Mouse (Mus musculus) thymus, postnatal 36 days (tissue): Measurements from ENCODE around the gene Stra6l.

Experiments
- DNase-seq, 2 experiments: peaks; one replicate each; pipeline ENCODE4 v3.0.0; 2022; ENCODE audit warnings: mixed read lengths in 2 of 2

Gene Stra6l

DNA sequence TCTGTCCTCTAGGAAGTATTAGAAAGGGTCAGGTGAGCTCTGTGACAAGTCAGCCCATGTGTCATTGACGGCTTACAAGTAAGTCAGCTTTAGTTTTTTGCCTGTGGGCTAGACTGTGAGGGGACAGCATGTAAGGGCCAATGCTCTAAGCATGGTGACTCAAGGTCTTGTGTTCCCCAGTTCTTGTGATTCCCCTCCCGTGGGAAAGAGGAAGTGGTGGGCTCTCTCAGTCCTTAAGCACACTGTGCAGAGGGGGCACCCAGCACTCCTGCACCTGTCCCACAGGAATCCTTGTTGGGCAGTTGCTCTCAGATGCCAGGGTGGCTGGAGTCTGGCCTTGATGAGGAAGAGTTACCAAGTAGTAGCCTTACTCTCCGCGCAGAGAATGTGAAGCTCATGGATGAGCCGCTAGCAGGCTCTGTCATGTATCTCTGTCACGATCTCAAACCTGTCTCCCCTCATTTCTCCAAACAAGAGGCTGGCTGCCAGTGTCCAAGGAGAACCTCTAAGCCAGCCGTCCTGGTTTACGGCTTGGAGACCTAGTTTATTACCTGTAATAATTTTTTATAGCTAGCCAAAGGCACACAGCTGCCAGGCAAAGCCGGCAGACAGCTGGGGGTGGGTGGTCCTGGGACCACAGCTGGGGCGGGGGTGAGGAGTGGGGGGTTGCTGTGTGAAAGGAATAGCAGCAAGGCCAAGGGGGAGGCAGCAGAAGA, at the start of gene Stra6l:
Gene Stra6l (plus strand): TSS at position 556 of the 716 bp plus-strand sequence.
- DNase-seq = no peak

DNA sequence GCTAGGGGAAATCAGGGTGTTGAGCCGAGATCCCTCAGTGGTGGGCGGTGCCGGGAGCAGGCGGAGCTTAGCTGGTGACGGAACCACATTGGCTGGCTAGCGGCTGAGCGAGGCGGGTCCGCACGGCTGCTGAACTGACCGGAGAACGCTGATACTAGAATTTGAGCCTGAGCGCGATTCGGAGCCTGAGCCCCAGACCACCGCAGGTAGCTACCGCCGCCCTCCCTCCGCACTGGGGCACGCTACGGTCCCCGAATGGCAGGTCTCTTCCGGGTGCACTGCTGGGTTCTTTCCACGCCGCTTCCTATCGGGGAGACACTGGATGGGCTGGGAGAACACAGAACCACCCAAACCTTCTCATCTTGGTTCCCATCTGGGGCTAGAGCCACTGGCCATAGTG, 49.5 kb upstream of the Stra6l start, which contains the start of gene Aldh1b1:
Gene Aldh1b1 (plus strand): TSS at position 59 of the 400 bp plus-strand sequence.
- peak; percentile 66 to 67 for DNase-seq

DNA sequence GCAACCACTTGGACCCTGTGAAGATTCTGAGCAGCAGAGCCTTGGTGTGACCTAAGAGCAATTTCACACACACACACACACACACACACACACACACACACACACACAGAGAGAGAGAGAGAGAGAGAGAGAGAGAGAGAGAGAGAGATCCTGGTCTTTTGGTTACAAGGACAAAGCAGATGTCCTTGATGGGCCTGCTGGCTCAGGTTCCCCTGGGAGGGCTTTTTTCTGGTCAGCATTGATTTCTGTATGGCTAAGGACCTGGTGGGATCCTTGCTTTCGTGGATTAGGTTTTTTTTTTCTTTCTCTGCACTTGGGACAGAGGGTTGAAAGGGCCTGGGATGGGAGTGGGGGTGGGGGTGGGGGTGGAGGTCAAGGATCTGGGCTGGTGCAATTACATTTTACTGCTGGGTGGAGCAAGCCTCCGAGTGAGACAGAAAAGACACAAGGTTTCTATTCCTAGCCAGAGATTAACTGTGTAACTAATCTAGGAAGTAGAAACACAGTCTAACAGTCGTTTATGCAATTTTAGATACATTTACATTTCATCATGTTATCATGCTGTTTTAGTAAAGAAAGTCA, 48.4 kb upstream of the Stra6l start:
- DNase-seq = no peak

GRCm38 (mm10) chr4:45802900-45803299, 45.6 kb upstream of the Stra6l start:
- no peak for DNase-seq

DNA sequence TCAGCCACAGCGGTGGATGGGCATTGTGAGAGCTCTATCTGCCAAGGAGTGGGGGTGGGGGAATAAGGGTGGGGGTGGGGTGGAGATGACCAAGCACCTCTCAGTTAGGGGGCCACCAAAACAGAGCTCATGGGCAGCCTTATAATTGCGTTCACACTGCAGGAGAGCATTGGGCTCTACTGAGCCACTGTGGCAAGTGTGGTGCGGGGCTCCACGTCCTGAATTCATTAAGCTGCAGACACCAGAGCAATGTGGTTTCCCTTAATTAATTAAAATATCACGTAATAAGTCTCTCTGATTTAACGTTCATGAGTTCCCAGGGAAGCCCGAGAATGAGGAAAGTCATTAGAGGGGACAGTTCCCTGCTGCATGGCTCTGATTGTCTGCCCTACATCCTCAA, 40.4 kb upstream of the Stra6l start:
- no peak for DNase-seq

DNA sequence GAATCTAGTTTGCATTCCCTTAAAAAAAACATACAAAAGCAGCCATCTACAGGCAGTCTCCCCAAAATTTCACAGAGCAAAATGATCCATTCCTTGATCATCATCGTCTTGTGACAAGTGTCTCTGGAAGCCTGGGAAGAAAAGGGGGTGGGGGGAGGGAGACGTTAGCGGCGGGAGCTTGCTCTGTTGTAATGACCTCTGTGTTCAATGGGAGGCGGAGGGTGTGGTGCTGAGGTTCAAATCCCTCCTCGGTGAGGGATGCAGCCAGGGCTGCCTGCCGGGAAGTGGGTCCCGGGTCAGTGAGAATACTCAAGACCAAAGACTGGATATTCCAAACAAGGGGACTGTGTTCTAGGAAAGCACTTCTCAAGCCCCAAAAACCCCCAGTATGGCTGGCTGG, 37.2 kb upstream of the Stra6l start:
- no peak for DNase-seq

DNA sequence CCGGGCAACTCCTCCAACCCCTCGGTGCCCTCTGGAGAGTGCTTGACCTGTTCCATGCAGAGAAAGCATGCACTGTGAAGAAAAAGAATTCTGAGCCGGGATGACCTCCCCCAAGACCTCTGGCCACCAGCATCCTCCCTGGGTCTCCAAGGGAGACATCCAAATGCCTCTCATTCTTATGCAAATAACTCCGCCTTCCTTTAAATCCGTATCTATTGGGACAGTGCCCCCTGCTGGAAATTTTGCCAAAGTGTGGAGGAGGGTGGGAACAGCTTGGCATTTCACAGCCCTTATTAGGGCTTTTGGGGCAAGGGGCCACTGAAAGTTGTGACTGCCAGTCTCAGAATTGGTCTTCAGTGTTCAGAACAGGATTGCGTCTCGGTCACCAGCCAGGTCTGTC, 32.9 kb upstream of the Stra6l start:
- peak; percentile 26 to 29 for DNase-seq

- DNase-seq = no peak
These were observed 29.7 kb upstream of the Stra6l start for GRCm38 (mm10) chr4:45818814-45819207.

DNA sequence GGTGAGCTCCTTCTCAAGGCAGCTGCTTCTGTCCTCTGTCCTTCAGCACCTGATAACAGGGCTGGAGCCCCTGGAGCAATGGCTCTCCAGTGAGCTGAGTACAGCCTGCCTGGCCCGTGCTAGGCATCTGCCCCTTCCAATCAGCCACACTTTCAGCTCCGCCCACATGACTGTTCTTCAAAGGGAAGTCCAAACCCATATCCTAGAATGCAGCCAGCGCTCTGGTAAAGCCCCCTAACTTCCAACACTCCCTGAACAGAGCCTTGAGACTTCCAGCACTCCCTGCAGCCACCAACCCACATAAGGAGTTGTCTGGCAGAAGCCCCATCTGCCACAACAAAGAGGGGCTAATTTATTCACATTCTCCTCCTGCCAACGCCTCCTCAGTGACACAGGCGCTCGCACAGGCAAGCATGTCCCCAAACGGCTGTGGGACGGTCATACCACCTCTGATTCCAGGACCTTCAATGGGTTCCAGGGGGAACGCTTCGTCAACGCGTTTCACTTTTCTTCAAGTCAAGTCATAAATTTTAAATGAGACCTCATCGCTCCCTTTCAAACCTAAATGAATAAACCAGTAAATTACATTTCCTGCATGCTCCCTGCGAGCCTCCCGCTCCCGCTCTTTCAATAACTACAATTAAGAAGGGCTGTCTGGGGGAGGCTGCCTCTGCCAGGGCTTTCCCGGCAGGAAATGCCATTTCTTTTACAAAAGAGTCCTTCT, 29.1 kb upstream of the Stra6l start:
- no peak for DNase-seq

GRCm38 (mm10) chr4:45820074-45820830, 28.2 kb upstream of the Stra6l start:
- peak; percentile 45 to 52 for DNase-seq

GRCm38 (mm10) chr4:45821995-45822394, 26.5 kb upstream of the Stra6l start:
- DNase-seq = no peak

DNA sequence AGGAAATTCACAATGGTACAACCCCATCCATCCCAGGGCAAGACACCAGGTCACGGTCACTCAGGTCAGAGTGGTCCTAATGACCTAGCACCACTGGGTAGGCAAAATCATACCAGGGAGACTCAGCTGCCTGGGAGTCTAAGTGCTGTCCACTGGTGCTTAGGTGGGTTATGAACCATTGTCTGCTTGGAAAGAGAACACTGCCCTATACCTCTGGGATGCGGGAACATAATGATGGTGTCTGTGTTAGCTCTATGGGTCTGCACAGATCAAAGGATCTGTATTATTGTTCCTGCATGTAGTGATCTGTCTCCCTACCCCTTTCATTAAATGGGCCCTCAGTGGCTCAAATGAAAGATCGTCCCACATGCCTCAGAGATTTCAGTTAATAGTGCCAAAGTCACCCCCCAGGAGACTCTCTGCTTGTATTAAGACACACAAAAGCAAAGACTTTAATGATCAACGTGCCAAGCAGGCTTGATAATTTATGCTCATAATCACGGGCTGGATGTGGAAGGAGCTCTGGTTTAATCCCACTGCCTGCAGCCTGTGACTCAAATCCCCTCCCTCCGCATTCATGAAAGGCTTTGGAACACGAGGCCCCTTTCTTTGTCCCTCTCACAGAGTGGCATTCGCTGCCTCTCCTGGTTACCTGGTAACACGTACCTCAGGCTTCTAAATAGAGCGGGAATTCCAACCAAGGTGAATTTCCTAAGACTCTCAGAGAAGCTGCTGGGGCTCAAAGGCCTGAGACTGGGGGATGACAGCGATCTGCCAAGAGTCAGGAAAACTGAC, 25.5 kb upstream of the Stra6l start:
- no peak for DNase-seq

- DNase-seq = no peak
These were observed 24.3 kb upstream of the Stra6l start for GRCm38 (mm10) chr4:45824049-45824760.

DNA sequence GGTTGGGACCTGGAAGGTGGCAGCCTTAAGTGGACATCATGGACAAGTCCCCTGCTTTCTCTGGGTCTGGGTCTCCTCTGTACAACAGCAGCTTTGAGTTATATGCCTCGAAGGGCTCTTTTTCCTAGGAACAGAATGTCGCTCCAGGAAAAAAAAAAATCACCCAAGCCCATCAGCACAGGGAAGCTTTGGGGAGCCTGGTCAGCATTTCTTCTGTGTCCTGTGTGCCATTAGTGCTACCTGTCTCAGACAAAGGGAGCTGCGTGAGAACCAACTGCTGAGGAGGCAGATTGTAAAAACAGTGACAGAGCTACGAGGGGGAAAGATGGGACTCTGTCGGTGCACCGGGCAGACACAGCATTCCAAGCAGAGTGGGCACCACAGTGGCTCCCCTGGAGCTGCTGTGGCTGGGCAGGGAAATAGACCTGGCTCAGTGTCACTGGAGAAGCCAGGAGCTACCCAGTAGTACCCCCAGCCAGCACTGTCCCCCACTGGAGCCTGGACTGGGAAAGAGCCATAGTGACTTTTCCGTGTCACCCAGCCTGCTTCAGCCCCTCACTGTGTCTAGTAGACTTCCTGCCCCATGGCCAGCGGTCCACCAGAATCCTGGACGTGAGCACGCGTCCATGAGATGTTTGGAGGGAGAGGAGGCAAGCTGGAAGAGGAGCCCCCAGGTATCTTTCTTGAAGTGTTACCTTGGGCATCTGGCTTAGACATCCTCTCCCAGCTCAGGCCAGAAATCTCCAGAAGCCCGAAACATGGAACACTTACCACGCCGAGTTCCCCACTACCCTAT, 23.5 kb upstream of the Stra6l start:
- no peak for DNase-seq

GRCm38 (mm10) chr4:45826275-45827040, 22.0 kb upstream of the Stra6l start, which contains the start of gene Igfbpl1:
Igfbpl1 (minus strand) TSS chr4:45826923.
- DNase-seq = no peak

DNA sequence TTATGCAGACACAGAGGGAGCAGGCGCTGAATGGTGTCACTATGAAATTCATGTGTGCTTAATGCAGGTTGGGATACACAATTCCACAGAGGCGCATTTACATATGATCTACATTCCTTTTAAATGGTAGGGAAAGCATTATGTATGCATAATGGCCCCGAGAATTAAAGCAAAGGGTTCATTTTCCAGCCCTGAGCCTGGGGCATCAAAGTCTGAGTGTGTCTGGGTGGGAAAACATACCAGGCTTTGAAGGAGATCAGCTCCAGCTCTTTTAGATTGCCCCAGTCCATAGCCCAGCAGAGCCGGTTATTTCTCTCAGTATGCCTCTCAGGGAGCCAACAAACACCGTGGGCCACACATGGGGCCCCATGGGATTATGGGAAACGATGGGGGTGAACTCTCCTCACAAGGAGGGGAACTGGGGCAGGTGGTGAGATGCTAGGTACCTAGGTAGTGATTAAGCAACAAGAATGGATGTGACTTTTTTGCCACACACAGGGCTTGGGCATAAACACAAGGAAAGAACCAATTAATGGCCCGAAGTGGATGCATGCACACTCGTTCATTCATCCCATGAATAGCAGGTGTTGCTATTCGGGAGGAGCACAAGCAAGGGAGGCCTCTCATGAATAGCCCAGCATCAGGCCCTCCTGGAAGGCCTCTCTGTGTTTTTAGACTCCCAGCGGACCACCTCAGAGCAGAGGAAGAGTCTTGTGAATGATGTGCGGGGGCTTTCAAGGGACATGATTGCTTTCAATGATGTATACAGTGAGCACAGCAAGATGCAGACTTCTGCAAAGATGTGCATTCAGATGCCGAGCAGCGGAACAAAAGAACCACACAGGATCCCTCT, 18.3 kb upstream of the Stra6l start:
- no peak for DNase-seq

GRCm38 (mm10) chr4:45831996-45832395, 16.5 kb upstream of the Stra6l start:
- no peak for DNase-seq

DNA sequence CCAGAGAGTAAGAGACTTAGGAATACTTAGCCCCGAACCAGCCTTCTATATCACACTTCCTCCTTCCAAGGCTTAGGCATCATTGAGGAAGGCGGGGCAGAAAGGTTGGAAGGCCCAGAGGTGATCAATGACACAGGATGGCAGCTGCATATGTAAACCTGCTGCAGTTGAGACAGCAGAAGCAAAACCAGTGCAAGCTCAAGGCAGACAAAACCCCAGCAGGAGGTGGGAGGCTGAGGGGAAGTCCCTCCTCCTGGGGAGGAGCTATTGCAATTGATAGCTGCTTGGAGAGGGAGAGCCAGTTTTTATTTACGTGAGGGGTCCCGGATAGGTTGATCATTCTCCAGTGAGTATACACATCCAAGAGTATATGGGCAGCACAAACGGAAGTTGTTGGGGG, 15.0 kb upstream of the Stra6l start:
- no peak for DNase-seq

DNA sequence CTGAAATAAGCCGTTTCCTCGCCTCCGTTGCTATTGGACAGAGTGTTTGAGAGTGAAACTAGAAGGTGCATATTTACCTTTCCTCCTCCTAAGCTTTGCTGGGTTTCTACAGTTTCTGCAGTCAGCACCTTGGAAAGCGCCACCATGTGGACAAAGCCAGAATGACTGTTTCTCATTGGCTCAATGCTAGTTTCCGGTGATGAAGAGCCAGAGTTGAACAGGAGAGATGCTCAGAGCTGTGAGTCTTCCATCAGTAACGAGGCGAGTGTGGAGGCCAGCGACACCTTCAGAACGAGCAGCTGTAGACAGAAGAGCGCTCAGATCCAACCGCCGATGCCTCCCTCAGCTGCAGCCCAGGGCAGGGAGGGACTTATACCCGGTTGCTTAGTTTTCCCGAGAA, 4.1 kb upstream of the Stra6l start:
- DNase-seq = peak; percentile 22 to 42
